Mouse (Mus musculus): ENCODE measurements around the gene Gbp8. TPM values are rescaled to one million over a fixed set of nuclear protein-coding genes. Genes with fewer than 3 reads are reported as not detected.
A peak's percentile ranks its signal among the peaks of the same experiment; 100 is the strongest.
"Not testable (repeated sequence)": the region's sequence is repeated elsewhere in the genome, so short reads cannot be mapped to it uniquely, and the experiment has no call there.

The Gbp8 gene
- polyA plus RNA-seq, 1 experiment from 2014 or later = 1.3 TPM

- Histone ChIP-seq H3K27me3 (replicated peaks) (no peaks in the 10 kb centered on the region), H3K4me3 (replicated peaks) (no peak overlapping the region), H3K36me3 (no peaks in the 10 kb centered on the region), H3K4me1 (no peaks in the 10 kb centered on the region), H3K27ac (no peak overlapping the region), H3K4me2 (no peak overlapping the region), H3K9ac (no peak overlapping the region), H3K9me3 (no peaks in the 10 kb centered on the region)
- WGBS = 82% methylated on average over 2 of the region's 2 CpGs
- ATAC-seq (ENCODE audit: insufficient read depth, low FRiP score, low read depth) = no peak
Observed at GRCm38 (mm10) chr5:105114696-105115095, 24.6 kb downstream of the Gbp8 start.

- Histone ChIP-seq H3K9ac (no peak overlapping the region), H3K4me1 (no peaks in the 10 kb centered on the region), H3K9me3 (no peaks in the 10 kb centered on the region), H3K27me3 (replicated peaks) (no peaks in the 10 kb centered on the region), H3K4me2 (no peak overlapping the region), H3K27ac (no peak overlapping the region), H3K4me3 (replicated peaks) (no peak overlapping the region), H3K36me3 (no peaks in the 10 kb centered on the region)
- 87% methylated on average over 5 of the region's 5 CpGs for WGBS
- no peak for ATAC-seq (ENCODE audit: insufficient read depth, low FRiP score, low read depth)
Observed at GRCm38 (mm10) chr5:105113656-105114055, 25.7 kb downstream of the Gbp8 start.

GRCm38 (mm10) chr5:105110271-105110852 lies 29.0 kb downstream of the Gbp8 start:
- not testable (repeated sequence) for H3K27me3 ChIP-seq (replicated peaks); H3K4me2 ChIP-seq; H3K4me1 ChIP-seq; H3K9ac ChIP-seq; H3K36me3 ChIP-seq; H3K9me3 ChIP-seq; H3K4me3 ChIP-seq (replicated peaks)
- peak overlapping the region; percentile 44; the same call in 1 of the 2 replicates for H3K27ac ChIP-seq
- peak; percentile 66 for ATAC-seq (ENCODE audit: insufficient read depth, low FRiP score, low read depth)
- 6% methylated on average over 4 of the region's 4 CpGs for WGBS

GRCm38 (mm10) chr5:105109775-105110174 lies 29.6 kb downstream of the Gbp8 start:
- not testable (repeated sequence) for ATAC-seq (ENCODE audit: insufficient read depth, low FRiP score, low read depth); H3K36me3 ChIP-seq; H3K4me2 ChIP-seq; H3K27me3 ChIP-seq (replicated peaks); H3K9me3 ChIP-seq; H3K9ac ChIP-seq; H3K4me1 ChIP-seq; H3K4me3 ChIP-seq (replicated peaks)
- WGBS = 33% methylated on average over 1 of the region's 1 CpGs
- peak overlapping the region; percentile 44; the same call in 1 of the 2 replicates for H3K27ac ChIP-seq

DNA sequence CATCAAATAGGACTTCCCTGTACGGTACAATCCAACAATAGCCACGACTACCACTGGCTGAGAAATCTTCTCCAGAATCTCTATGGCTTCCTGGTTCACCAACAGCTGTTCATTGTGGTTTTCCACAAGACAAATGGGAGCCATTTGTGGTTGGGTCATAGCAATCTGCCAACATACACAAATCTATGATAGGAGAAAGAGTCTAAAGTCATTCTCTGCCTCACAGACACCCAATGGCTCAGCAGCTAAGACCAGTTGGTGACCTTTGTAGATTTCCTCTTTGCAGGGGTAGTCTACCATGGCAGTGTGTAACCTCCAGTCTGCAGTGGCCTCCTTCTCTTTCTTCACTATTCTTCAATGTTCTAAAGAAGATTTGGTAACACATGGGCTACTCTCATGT lies 33.7 kb downstream of the Gbp8 start:
- WGBS = 87% methylated on average over 2 of the region's 2 CpGs
- not testable (repeated sequence) for H3K4me2 ChIP-seq; H3K27me3 ChIP-seq (replicated peaks); H3K4me3 ChIP-seq (replicated peaks); H3K36me3 ChIP-seq; H3K27ac ChIP-seq; H3K4me1 ChIP-seq; H3K9ac ChIP-seq; ATAC-seq (ENCODE audit: insufficient read depth, low FRiP score, low read depth); H3K9me3 ChIP-seq

GRCm38 (mm10) chr5:105081900-105082299 lies 57.4 kb downstream of the Gbp8 start:
- H3K9me3 ChIP-seq = no peaks in the 10 kb centered on the region
- no peaks in the 10 kb centered on the region for H3K27me3 ChIP-seq (replicated peaks)
- no peak overlapping the region for H3K27ac ChIP-seq
- H3K4me3 ChIP-seq (replicated peaks) = no peak overlapping the region
- H3K9ac ChIP-seq = no peak overlapping the region
- no peaks in the 10 kb centered on the region for H3K4me1 ChIP-seq
- no peaks in the 10 kb centered on the region for H3K36me3 ChIP-seq
- no peak overlapping the region for H3K4me2 ChIP-seq
- no peak for ATAC-seq (ENCODE audit: insufficient read depth, low FRiP score, low read depth)

- H3K4me2 ChIP-seq; H3K9ac ChIP-seq; ATAC-seq (ENCODE audit: insufficient read depth, low FRiP score, low read depth); H3K27me3 ChIP-seq (replicated peaks); H3K9me3 ChIP-seq; H3K36me3 ChIP-seq; H3K4me3 ChIP-seq (replicated peaks); H3K4me1 ChIP-seq; H3K27ac ChIP-seq: not testable (repeated sequence)
Observed at GRCm38 (mm10) chr5:105068356-105068755, 71.0 kb downstream of the Gbp8 start.

DNA sequence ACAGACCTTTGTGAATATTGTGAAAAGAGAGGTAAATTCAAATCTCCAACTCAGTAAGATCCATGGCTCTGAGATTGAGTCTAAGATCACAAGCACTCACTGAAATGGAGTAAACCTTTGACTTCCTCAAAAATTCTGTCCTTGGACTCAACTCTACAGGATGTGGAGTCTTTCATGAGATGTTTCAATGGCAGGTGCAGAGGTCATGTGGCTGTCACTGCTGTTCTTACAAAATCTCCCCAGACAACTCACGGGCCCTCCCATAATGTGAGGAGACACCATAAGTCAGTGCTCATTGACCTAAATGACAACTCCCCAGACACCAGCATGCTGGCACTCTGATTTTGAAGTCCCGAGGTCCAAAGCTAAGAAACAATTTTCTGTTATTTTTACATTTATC lies 74.9 kb downstream of the Gbp8 start:
- not testable (repeated sequence) for H3K4me3 ChIP-seq (replicated peaks); H3K4me2 ChIP-seq; ATAC-seq (ENCODE audit: insufficient read depth, low FRiP score, low read depth); H3K27me3 ChIP-seq (replicated peaks); H3K9ac ChIP-seq; H3K4me1 ChIP-seq; H3K27ac ChIP-seq; H3K9me3 ChIP-seq; H3K36me3 ChIP-seq
- WGBS = 58% methylated on average over 2 of the region's 2 CpGs

- H3K27ac ChIP-seq = no peak overlapping the region
- WGBS = 48% methylated on average over 1 of the region's 1 CpGs
- no peaks in the 10 kb centered on the region for H3K4me1 ChIP-seq
- no peaks in the 10 kb centered on the region for H3K9me3 ChIP-seq
- H3K27me3 ChIP-seq (replicated peaks) = no peaks in the 10 kb centered on the region
- no peak overlapping the region for H3K4me2 ChIP-seq
- H3K4me3 ChIP-seq (replicated peaks) = no peak overlapping the region
- no peak for ATAC-seq (ENCODE audit: insufficient read depth, low FRiP score, low read depth)
- H3K36me3 ChIP-seq = no peaks in the 10 kb centered on the region
- no peak overlapping the region for H3K9ac ChIP-seq
Observed at GRCm38 (mm10) chr5:105063321-105063720, 76.0 kb downstream of the Gbp8 start.

DNA sequence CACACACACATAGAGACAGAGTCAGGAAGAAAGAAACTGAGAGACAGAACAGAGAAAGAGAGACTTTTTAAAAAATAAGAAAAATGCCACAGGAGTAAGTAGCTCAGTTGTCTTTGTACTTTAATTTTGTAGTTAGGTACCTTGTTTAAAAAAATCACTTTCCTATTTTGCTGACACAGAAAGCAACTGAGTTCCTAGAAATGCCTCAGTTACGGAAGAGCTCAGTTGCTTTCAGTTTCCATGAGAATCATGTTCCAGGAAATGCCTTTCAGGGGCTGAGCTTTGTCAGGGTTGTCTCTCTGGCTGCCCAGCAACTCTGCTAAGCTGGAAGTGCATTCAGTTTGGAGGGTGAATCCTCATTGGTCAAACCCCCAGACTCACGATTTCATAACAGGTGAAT lies 76.9 kb downstream of the Gbp8 start:
- not testable (repeated sequence) for H3K4me1 ChIP-seq; H3K4me3 ChIP-seq (replicated peaks); H3K4me2 ChIP-seq; H3K9ac ChIP-seq; H3K27me3 ChIP-seq (replicated peaks); H3K36me3 ChIP-seq; H3K27ac ChIP-seq; ATAC-seq (ENCODE audit: insufficient read depth, low FRiP score, low read depth); H3K9me3 ChIP-seq
- WGBS = 66% methylated on average over 2 of the region's 2 CpGs

DNA sequence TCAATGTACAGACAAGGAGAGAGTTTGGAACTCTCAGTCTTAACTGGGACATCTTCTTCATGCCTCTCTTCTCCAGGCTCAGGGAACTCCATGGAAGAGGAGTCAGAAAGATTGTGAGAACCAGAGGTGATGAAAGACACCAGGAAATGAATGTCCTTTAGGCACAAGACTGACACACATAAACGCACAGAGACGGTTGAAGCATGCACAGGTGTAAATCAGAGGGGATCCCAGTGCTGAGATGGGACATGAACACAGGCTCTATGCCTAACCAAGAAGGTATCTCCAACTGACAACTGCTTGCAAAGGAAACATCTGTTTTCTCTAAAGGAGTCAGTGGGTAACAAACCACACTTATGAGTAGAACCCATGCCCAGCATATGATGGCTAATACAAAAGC lies 79.1 kb downstream of the Gbp8 start:
- Histone ChIP-seq H3K27me3 (replicated peaks) (no peaks in the 10 kb centered on the region), H3K9ac (no peak overlapping the region), H3K36me3 (no peaks in the 10 kb centered on the region), H3K4me1 (no peaks in the 10 kb centered on the region), H3K27ac (no peak overlapping the region), H3K9me3 (no peaks in the 10 kb centered on the region), H3K4me3 (replicated peaks) (no peak overlapping the region), H3K4me2 (no peak overlapping the region)
- ATAC-seq (ENCODE audit: insufficient read depth, low FRiP score, low read depth) = no peak
- WGBS = 100% methylated on average over 2 of the region's 2 CpGs

GRCm38 (mm10) chr5:105055279-105055678 lies 84.1 kb downstream of the Gbp8 start:
- Histone ChIP-seq H3K27ac (no peak overlapping the region), H3K4me3 (replicated peaks) (no peak overlapping the region), H3K4me2 (no peak overlapping the region), H3K27me3 (replicated peaks) (no peaks in the 10 kb centered on the region), H3K4me1 (no peaks in the 10 kb centered on the region), H3K9me3 (no peaks in the 10 kb centered on the region), H3K36me3 (no peaks in the 10 kb centered on the region), H3K9ac (no peak overlapping the region)
- ATAC-seq (ENCODE audit: insufficient read depth, low FRiP score, low read depth) = no peak
- WGBS = 90% methylated on average over 2 of the region's 2 CpGs

DNA sequence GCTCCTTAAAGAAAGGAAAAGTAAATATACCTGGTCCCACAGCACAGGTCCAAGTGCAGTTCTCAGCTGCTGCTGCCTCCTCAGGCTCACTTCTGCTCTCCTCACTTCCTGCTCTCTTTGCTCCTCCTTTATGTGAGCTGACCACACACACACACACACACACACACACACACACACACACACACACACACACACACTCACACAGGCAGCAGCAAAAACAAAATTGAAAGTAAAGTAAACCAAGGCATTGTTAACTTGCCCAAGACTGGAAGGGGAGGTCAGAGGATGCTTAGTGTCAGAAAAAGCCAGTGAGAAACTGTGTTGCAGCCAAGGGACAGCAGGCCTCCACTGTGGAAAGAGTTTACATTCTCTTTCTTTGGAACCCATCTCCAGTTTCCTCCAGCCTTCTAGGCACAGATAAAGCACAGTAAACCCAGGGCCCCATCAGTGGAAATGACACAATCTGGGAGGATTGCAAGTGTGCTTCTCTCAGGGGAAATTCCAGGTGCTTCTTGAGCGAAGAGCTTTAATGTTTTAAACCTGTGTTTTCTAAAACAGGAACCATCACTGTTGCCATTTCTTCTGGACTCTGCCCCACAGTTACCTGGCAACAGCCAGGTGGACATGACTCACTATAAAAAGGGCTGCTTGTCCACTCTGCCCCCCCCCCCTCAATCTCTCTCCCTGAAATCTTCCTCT lies 85.7 kb downstream of the Gbp8 start:
- H3K9me3 ChIP-seq = not testable (repeated sequence)
- 79% methylated on average over 1 of the region's 1 CpGs for WGBS

More for the DNA sequence above, 85.7 kb downstream of the Gbp8 start:
- not testable (repeated sequence) for H3K36me3 ChIP-seq; H3K9ac ChIP-seq; H3K27ac ChIP-seq; H3K27me3 ChIP-seq (replicated peaks); H3K4me2 ChIP-seq; H3K4me1 ChIP-seq; ATAC-seq (ENCODE audit: insufficient read depth, low FRiP score, low read depth); H3K4me3 ChIP-seq (replicated peaks)

Measured in stomach, embryonic 15.5 days (tissue).